Mouse (Mus musculus): Measurements from ENCODE around the gene Bhlhe40. TPM values are rescaled to one million over a fixed set of nuclear protein-coding genes. Genes with fewer than 3 reads are reported as not detected.

The Bhlhe40 gene
- polyA plus RNA-seq, 1 experiment from 2014 or later: 20.8 TPM

DNA sequence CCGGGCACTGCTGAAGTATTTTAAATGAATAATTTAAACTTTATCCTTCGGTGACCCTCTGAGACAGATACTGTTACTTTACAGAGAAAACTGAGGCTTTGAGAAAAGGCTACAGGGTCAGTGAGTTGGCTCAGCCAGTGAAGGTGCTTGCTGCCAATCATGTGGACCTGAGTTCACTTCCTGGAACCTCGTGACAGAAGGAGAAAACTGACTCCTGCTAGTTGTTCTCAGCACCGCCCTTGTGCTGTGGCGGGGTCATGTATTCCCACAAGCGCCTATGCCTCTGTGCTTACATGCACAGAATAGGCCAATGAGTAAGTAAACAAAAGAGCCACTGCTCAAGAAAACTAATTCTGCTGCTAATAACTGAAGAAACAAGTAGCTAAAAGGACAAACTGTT, 17.4 kb upstream of the Bhlhe40 start:
- H3K4me1 ChIP-seq (ENCODE audit: control insufficient read depth, insufficient read depth, low read length): no peaks in the 10 kb centered on the region
- no peak for ATAC-seq (ENCODE audit: low read depth)

DNA sequence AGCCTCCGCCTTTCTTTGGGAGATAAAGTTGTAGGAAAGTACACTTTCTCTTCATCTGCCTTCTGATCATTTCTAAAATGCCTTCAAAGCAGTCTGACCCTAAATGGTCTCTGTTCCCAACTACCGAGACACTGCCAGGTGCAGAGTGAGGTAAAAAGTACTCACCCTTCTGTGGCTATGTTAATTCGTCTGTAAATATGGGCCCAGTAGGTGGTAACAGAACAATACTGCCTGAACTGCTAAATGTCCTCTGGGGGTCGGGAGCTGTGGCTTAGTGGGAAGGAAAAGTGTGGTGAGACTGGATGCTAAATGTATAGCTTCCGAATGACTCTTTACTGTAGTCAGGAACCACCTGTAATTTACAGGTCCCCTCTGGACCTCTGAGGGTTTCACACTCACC, 16.1 kb upstream of the Bhlhe40 start:
- no peak overlapping the region for H3K27ac ChIP-seq (replicated peaks; ENCODE audit: low read depth, low read length)

More for the DNA sequence above, 17.4 kb upstream of the Bhlhe40 start:
- Histone ChIP-seq H3K36me3 (ENCODE audit: control insufficient read depth, insufficient read depth, low read length) (no peaks in the 10 kb centered on the region), H3K9me3 (ENCODE audit: control insufficient read depth, low read length) (no peaks in the 10 kb centered on the region), H3K27me3 (replicated peaks; ENCODE audit: control insufficient read depth, insufficient read depth, low read length) (no peaks in the 10 kb centered on the region), H3K9ac (ENCODE audit: low read depth, low read length) (no peak overlapping the region), H3K4me3 (ENCODE audit: low read depth, low read length) (no peak overlapping the region), H3K27ac (replicated peaks; ENCODE audit: low read depth, low read length) (no peak overlapping the region), H3K4me2 (ENCODE audit: low read depth, low read length) (no peak overlapping the region)
- 57% methylated on average over 6 of the region's 6 CpGs for WGBS
- no peak for DNase-seq (ENCODE audit: low spot score)

DNA sequence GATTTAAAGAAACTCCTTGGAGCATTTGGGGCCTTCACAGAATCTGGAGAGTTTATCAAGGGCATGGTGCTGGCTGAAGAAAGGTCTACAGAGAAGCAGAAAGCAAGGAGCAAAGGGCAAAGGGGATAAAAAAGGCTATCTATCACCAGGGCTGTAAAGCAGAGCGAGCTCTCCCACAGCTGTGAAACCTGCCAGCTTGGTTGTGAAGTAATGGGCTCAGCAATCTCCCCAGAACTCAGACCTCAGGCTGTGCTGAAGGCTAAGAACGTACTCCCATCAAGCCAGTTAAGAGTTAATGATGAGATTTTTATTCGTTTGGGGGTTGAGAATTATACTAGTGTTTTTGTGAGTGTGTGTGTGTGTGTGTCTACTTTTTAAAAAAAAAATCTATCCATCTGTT, 13.3 kb upstream of the Bhlhe40 start:
- 63% methylated on average over 3 of the region's 3 CpGs for WGBS
- Histone ChIP-seq H3K9me3 (ENCODE audit: control insufficient read depth, low read length) (no peaks in the 10 kb centered on the region), H3K27me3 (replicated peaks; ENCODE audit: control insufficient read depth, insufficient read depth, low read length) (no peaks in the 10 kb centered on the region), H3K36me3 (ENCODE audit: control insufficient read depth, insufficient read depth, low read length) (no peaks in the 10 kb centered on the region), H3K4me2 (ENCODE audit: low read depth, low read length) (no peak overlapping the region), H3K27ac (replicated peaks; ENCODE audit: low read depth, low read length) (no peak overlapping the region), H3K4me1 (ENCODE audit: control insufficient read depth, insufficient read depth, low read length) (no peaks in the 10 kb centered on the region), H3K9ac (ENCODE audit: low read depth, low read length) (no peak overlapping the region), H3K4me3 (ENCODE audit: low read depth, low read length) (no peak overlapping the region)
- no peak for DNase-seq (ENCODE audit: low spot score)
- ATAC-seq (ENCODE audit: low read depth): no peak

More for the DNA sequence above, 16.1 kb upstream of the Bhlhe40 start:
- Histone ChIP-seq H3K27me3 (replicated peaks; ENCODE audit: control insufficient read depth, insufficient read depth, low read length) (no peaks in the 10 kb centered on the region), H3K4me2 (ENCODE audit: low read depth, low read length) (no peak overlapping the region), H3K9me3 (ENCODE audit: control insufficient read depth, low read length) (no peaks in the 10 kb centered on the region), H3K9ac (ENCODE audit: low read depth, low read length) (no peak overlapping the region), H3K36me3 (ENCODE audit: control insufficient read depth, insufficient read depth, low read length) (no peaks in the 10 kb centered on the region), H3K4me3 (ENCODE audit: low read depth, low read length) (no peak overlapping the region), H3K4me1 (ENCODE audit: control insufficient read depth, insufficient read depth, low read length) (no peaks in the 10 kb centered on the region)
- 66% methylated on average over 5 of the region's 5 CpGs for WGBS
- ATAC-seq (ENCODE audit: low read depth): no peak
- no peak for DNase-seq (ENCODE audit: low spot score)

DNA sequence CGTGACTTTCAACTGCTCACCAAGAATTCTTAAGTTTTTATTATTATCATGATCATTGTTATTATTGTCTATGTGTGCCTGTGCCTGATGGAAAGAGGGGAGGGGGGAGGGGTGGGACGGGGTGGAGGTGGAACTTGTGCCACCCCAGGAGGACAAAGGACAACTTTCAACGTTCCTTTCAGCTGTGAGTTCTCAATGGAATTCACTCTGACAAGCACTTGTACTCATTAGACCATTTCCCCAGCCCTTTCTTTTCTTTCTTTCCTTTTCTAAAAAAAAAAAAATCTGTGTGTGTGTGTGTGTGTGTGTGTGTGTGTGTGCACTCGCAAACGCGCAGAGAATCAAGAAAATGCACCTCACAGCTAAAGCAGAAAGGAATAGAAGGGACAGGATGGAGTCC, 12.4 kb upstream of the Bhlhe40 start:
- Histone ChIP-seq H3K4me3 (ENCODE audit: low read depth, low read length) (no peak overlapping the region), H3K4me1 (ENCODE audit: control insufficient read depth, insufficient read depth, low read length) (no peaks in the 10 kb centered on the region), H3K9ac (ENCODE audit: low read depth, low read length) (no peak overlapping the region), H3K4me2 (ENCODE audit: low read depth, low read length) (no peak overlapping the region), H3K27me3 (replicated peaks; ENCODE audit: control insufficient read depth, insufficient read depth, low read length) (no peaks in the 10 kb centered on the region), H3K9me3 (ENCODE audit: control insufficient read depth, low read length) (no peaks in the 10 kb centered on the region), H3K36me3 (ENCODE audit: control insufficient read depth, insufficient read depth, low read length) (no peaks in the 10 kb centered on the region), H3K27ac (replicated peaks; ENCODE audit: low read depth, low read length) (no peak overlapping the region)
- DNase-seq (ENCODE audit: low spot score): no peak
- ATAC-seq (ENCODE audit: low read depth): no peak
- WGBS: 64% methylated on average over 6 of the region's 6 CpGs

- Histone ChIP-seq H3K27me3 (replicated peaks; ENCODE audit: control insufficient read depth, insufficient read depth, low read length) (peaks cover 3% of the 10 kb centered on the region; the same call in 1 of the 2 replicates), H3K9me3 (ENCODE audit: control insufficient read depth, low read length) (no peaks in the 10 kb centered on the region), H3K4me1 (ENCODE audit: control insufficient read depth, insufficient read depth, low read length) (peaks cover 5% of the 10 kb centered on the region; the same call in 1 of the 2 replicates), H3K36me3 (ENCODE audit: control insufficient read depth, insufficient read depth, low read length) (no peaks in the 10 kb centered on the region), H3K4me3 (ENCODE audit: low read depth, low read length) (no peak overlapping the region), H3K9ac (ENCODE audit: low read depth, low read length) (no peak overlapping the region), H3K27ac (replicated peaks; ENCODE audit: low read depth, low read length) (no peak overlapping the region), H3K4me2 (ENCODE audit: low read depth, low read length) (no peak overlapping the region)
- DNase-seq (ENCODE audit: low spot score): no peak
- 68% methylated on average over 2 of the region's 2 CpGs for WGBS
- no peak for ATAC-seq (ENCODE audit: low read depth)
Measured at GRCm38 (mm10) chr6:108655861-108656260, 4.6 kb upstream of the Bhlhe40 start.

DNA sequence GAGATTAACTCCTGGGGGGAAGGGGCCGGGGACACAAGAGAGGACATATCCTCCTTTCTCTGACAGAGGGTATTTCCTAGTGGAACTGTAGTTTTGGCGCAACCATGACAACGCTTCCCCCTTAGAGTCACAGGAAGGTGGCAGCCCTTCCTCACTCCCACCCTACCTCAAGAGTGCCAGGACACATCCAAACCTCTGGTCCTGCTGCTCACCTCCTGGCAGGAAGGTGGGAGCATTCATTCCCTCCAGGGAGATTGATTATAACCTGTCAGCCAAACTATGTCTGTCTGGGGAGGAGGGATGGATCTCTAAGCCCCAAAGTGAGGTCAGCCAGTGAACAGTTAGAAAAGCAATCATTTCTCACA, 2.4 kb upstream of the Bhlhe40 start:
- H3K27ac ChIP-seq (replicated peaks; ENCODE audit: low read depth, low read length): no peak overlapping the region
- no peak for ATAC-seq (ENCODE audit: low read depth)
- H3K9ac ChIP-seq (ENCODE audit: low read depth, low read length): no peak overlapping the region
- no peaks in the 10 kb centered on the region for H3K36me3 ChIP-seq (ENCODE audit: control insufficient read depth, insufficient read depth, low read length)
- H3K4me2 ChIP-seq (ENCODE audit: low read depth, low read length): peak overlapping the region; percentile 96
- 61% methylated on average over 3 of the region's 3 CpGs for WGBS
- peaks cover 3% of the 10 kb centered on the region; the same call in 1 of the 2 replicates for H3K27me3 ChIP-seq (replicated peaks; ENCODE audit: control insufficient read depth, insufficient read depth, low read length)
- DNase-seq (ENCODE audit: low spot score): no peak
- peaks cover 8% of the 10 kb centered on the region; the same call in 1 of the 2 replicates for H3K4me1 ChIP-seq (ENCODE audit: control insufficient read depth, insufficient read depth, low read length)
- H3K9me3 ChIP-seq (ENCODE audit: control insufficient read depth, low read length): no peaks in the 10 kb centered on the region
- H3K4me3 ChIP-seq (ENCODE audit: low read depth, low read length): 0 out of 2 replicates have a peak overlapping the region, but pooled peaks have one; percentile 57

GRCm38 (mm10) chr6:108658416-108659201, 1.8 kb upstream of the Bhlhe40 start:
- ATAC-seq (ENCODE audit: low read depth) (no peak), DNase-seq (ENCODE audit: low spot score) (no peak)
- Histone ChIP-seq H3K36me3 (ENCODE audit: control insufficient read depth, insufficient read depth, low read length) (no peaks in the 10 kb centered on the region), H3K4me1 (ENCODE audit: control insufficient read depth, insufficient read depth, low read length) (peaks cover 14% of the 10 kb centered on the region; the same call in 1 of the 2 replicates), H3K4me2 (ENCODE audit: low read depth, low read length) (peak overlapping the region; percentile 96), H3K9me3 (ENCODE audit: control insufficient read depth, low read length) (no peaks in the 10 kb centered on the region), H3K27ac (replicated peaks; ENCODE audit: low read depth, low read length) (peak overlapping the region; percentile 95), H3K4me3 (ENCODE audit: low read depth, low read length) (peak overlapping the region; percentile 57), H3K27me3 (replicated peaks; ENCODE audit: control insufficient read depth, insufficient read depth, low read length) (peaks cover 3% of the 10 kb centered on the region; the same call in 1 of the 2 replicates), H3K9ac (ENCODE audit: low read depth, low read length) (peak overlapping the region; percentile 69)
- 4% methylated on average over 31 of the region's 31 CpGs for WGBS

DNA sequence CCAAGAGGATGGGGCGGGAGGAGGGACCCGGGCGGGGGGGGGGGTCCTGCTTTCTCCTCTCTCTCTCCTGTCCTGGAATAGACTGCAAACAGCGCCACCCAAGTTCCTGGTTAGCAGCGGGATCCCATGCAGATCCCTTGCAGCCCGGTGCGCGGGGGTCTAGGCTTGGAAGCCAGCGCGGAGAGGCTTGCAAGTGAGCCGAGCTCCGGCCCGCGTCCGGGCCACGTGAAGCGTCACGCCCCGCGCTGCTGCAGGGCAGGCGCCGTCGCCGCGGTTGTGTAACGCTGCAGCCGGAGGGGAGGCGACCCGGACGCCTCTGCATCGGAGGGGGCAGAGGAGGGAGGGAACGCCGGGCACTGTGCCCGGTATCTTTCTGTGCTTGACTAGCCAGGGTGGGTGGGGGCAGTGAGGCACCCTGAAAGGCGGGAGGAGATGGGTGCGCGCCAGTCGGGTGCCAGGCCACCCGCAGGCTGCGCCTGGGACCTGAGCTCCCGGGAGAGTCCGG, 1.2 kb upstream of the Bhlhe40 start:
- peak overlapping the region; percentile 57 for H3K4me3 ChIP-seq (ENCODE audit: low read depth, low read length)
- WGBS: under 1% methylated on average over 18 of the region's 42 CpGs
- no peaks in the 10 kb centered on the region for H3K36me3 ChIP-seq (ENCODE audit: control insufficient read depth, insufficient read depth, low read length)

More for the DNA sequence above, 1.2 kb upstream of the Bhlhe40 start:
- H3K27me3 ChIP-seq (replicated peaks; ENCODE audit: control insufficient read depth, insufficient read depth, low read length): peaks cover 3% of the 10 kb centered on the region; the same call in 1 of the 2 replicates
- H3K9ac ChIP-seq (ENCODE audit: low read depth, low read length): peak overlapping the region; percentile 69
- no peaks in the 10 kb centered on the region for H3K9me3 ChIP-seq (ENCODE audit: control insufficient read depth, low read length)
- peaks cover 15% of the 10 kb centered on the region; the same call in 1 of the 2 replicates for H3K4me1 ChIP-seq (ENCODE audit: control insufficient read depth, insufficient read depth, low read length)
- ATAC-seq (ENCODE audit: low read depth) (peak; percentile 80), DNase-seq (ENCODE audit: low spot score) (peak; percentile 95)
- peak overlapping the region; percentile 95 for H3K27ac ChIP-seq (replicated peaks; ENCODE audit: low read depth, low read length)
- H3K4me2 ChIP-seq (ENCODE audit: low read depth, low read length): peak overlapping the region; percentile 96
